ENCODE assay signal across 10 mouse cellular contexts in genomic region chr4:141048810-141049475, GRCm38 (mm10). TPM values are rescaled to one million over a fixed set of nuclear protein-coding genes. Genes with fewer than 3 reads are reported as not detected.
DNase-seq lines count a peak whose midpoint lies in the region; ATAC-seq lines count a peak whose summit lies in the region.
"Had no signal": no experiment of that assay in that cellular context is flagged by ENCODE, and none has a peak within 500 bp of the region (broad histone marks: within the 10 kb centered on the region; RNA-seq: fewer than 3 reads in every experiment).

No protein-coding gene starts in this region.

- H3K4me3 ChIP-seq in forebrain, embryonic 15.5 days: no peak overlapping the region
- H3K4me3 ChIP-seq in midbrain, embryonic 13.5 days (replicated peaks): no peak overlapping the region; the same call in 1 of the 2 replicates
- H3K4me3 ChIP-seq: liver, embryonic 15.5 days had no signal

- no peaks in the 10 kb centered on the region for H3K9me3 ChIP-seq in forebrain, embryonic 15.5 days
- H3K9me3 ChIP-seq in midbrain, embryonic 13.5 days: no peaks in the 10 kb centered on the region
- H3K9me3 ChIP-seq: liver, embryonic 15.5 days had no signal

- no peaks in the 10 kb centered on the region for H3K36me3 ChIP-seq in forebrain, embryonic 15.5 days
- peaks cover 23% of the 10 kb centered on the region for H3K36me3 ChIP-seq in midbrain, embryonic 13.5 days
- H3K36me3 ChIP-seq: liver, embryonic 15.5 days had no signal

- WGBS in forebrain, embryonic 15.5 days: 17% methylated on average over 17 of the region's 17 CpGs
- WGBS in midbrain, embryonic 13.5 days: 17% methylated on average over 17 of the region's 17 CpGs

- peak overlapping the region; percentile 88 for H3K27ac ChIP-seq in forebrain, embryonic 15.5 days (replicated peaks)
- peak overlapping the region; percentile 96 for H3K27ac ChIP-seq in midbrain, embryonic 13.5 days
- H3K27ac ChIP-seq: liver, embryonic 15.5 days had no signal

- peak overlapping the region; percentile 30 for H3K4me2 ChIP-seq in forebrain, embryonic 15.5 days (replicated peaks)
- H3K4me2 ChIP-seq in midbrain, embryonic 13.5 days (replicated peaks): peak overlapping the region; percentile 44
- H3K4me2 ChIP-seq: liver, embryonic 15.5 days had no signal

- peaks cover 58% of the 10 kb centered on the region for H3K4me1 ChIP-seq in forebrain, embryonic 15.5 days
- peaks cover 71% of the 10 kb centered on the region for H3K4me1 ChIP-seq in midbrain, embryonic 13.5 days (replicated peaks)

- peak; percentile 9; the same call in 1 of the 2 replicates for ATAC-seq in forebrain, embryonic 15.5 days (replicated peaks)
- ATAC-seq in midbrain, embryonic 13.5 days: peak; percentile 40

- DNase-seq in right cerebral cortex, postnatal 25 days: peak; percentile 31
- no peak for DNase-seq in right cerebral cortex, postnatal 36 days (ENCODE audit: low spot score in 2 of 2)
- no peak for DNase-seq in heart, adult 18-20 months
- DNase-seq in urinary bladder, postnatal 4 days (ENCODE audit: low spot score in 2 of 2): no peak
- no peak for DNase-seq in heart, postnatal 4 days

- H3K9ac ChIP-seq in forebrain, embryonic 15.5 days (replicated peaks): peak overlapping the region; percentile 2
- H3K9ac ChIP-seq in midbrain, embryonic 13.5 days (replicated peaks): peak overlapping the region; percentile 55
- H3K9ac ChIP-seq: liver, embryonic 15.5 days had no signal

- no peaks in the 10 kb centered on the region for H3K27me3 ChIP-seq in forebrain, embryonic 15.5 days
- no peaks in the 10 kb centered on the region for H3K27me3 ChIP-seq in midbrain, embryonic 13.5 days
- H3K27me3 ChIP-seq: liver, embryonic 15.5 days had no signal

RNA-seq across cellular contexts. Expression of gene Crocc, which starts 11.4 kb away (rescaled TPM):
- 8.3 and 10.2 TPM in 2 replicates for polyA plus RNA-seq in forebrain, embryonic 15.5 days (2015; fragmentation: Nextera tagmentation; extraction: Ambion mirVana)
- polyA plus RNA-seq in midbrain, embryonic 13.5 days (2015; fragmentation: Nextera tagmentation; extraction: Ambion mirVana): 6.8 and 8.8 TPM in 2 replicates
- total RNA-seq in heart, adult 18-20 months (2021): 1 to 10 TPM; 4.1 to 4.3 TPM
- total RNA-seq in heart, postnatal 4 days (2021): 1 to 10 TPM; 8.2 to 8.3 TPM

RNA-seq across cellular contexts. Expression of gene Necap2, which starts 29.2 kb away (rescaled TPM):
- polyA plus RNA-seq in forebrain, embryonic 15.5 days (2015; fragmentation: Nextera tagmentation; extraction: Ambion mirVana): 50.5 and 55.8 TPM in 2 replicates
- 47.2 and 52.3 TPM in 2 replicates for polyA plus RNA-seq in midbrain, embryonic 13.5 days (2015; fragmentation: Nextera tagmentation; extraction: Ambion mirVana)
- 10 to 100 TPM; 13.4 to 14.5 TPM for total RNA-seq in heart, adult 18-20 months (2021)
- total RNA-seq in heart, postnatal 4 days (2021): 10 to 100 TPM; 33.7 to 35.8 TPM

RNA-seq across cellular contexts. Expression of gene Mfap2, which starts 38.7 kb away (rescaled TPM):
- polyA plus RNA-seq in forebrain, embryonic 15.5 days (2015; fragmentation: Nextera tagmentation; extraction: Ambion mirVana): 215 and 229 TPM in 2 replicates
- 181 and 207 TPM in 2 replicates for polyA plus RNA-seq in midbrain, embryonic 13.5 days (2015; fragmentation: Nextera tagmentation; extraction: Ambion mirVana)
- 1 to 10 TPM; 1.6 to 2.5 TPM for total RNA-seq in heart, adult 18-20 months (2021)
- total RNA-seq in heart, postnatal 4 days (2021): 10 to 100 TPM; 63.0 to 65.1 TPM
- total RNA-seq: megakaryocyte, adult 5-6 weeks had no signal

RNA-seq across cellular contexts. Expression of gene Spata21, which starts 39.2 kb away (rescaled TPM):
- 0.53 TPM in 1 of 2 replicates, not detected in the other for polyA plus RNA-seq in forebrain, embryonic 15.5 days (2015; fragmentation: Nextera tagmentation; extraction: Ambion mirVana)
- 0.22 TPM in 1 of 2 replicates, not detected in the other for polyA plus RNA-seq in midbrain, embryonic 13.5 days (2015; fragmentation: Nextera tagmentation; extraction: Ambion mirVana)
- total RNA-seq in heart, adult 18-20 months (2021): not detected
- total RNA-seq in heart, postnatal 4 days (2021): not detected
- total RNA-seq: megakaryocyte, adult 5-6 weeks had no signal
- polyA plus RNA-seq: heart, embryonic 14.5 days; liver, embryonic 15.5 days had no signal

Comparison
In these comparisons a context has a peak if more than half of its experiments do, and no peak if none do; other contexts are left out.
1. RNA of gene Mfap2, which starts 38.7 kb away (total RNA-seq): 63.0 to 65.1 TPM in heart, postnatal 4 days; 1.6 to 2.5 TPM in heart, adult 18-20 months; every median in the first group is over 10 times any median in the second.